Mouse (Mus musculus): ENCODE results near the gene Rnf167. TPM values are rescaled to one million over a fixed set of nuclear protein-coding genes. Genes with fewer than 3 reads are reported as not detected.

Rnf167 gene
- total RNA-seq, 2 experiments from 2014 or later, result 48.0 to 54.0 TPM

GRCm38 (mm10) chr11:70699051-70699450 is 52.0 kb downstream of the Rnf167 start:
- intact Hi-C loops (cut with DNase I), result no loop called here

GRCm38 (mm10) chr11:70699722-70700556 is 52.9 kb downstream of the Rnf167 start, which contains the start of the genes Inca1 and Kif1c:
TSS of gene Inca1 (minus strand) at chr11:70700155.
TSS of gene Kif1c (plus strand) at chr11:70700548.
- peak; percentile 93 for DNase-seq (ENCODE audit: low spot score)
- intact Hi-C loops (cut with DNase I), result no loop called here

More at GRCm38 (mm10) chr11:70699051-70699450, 52.0 kb downstream of the Rnf167 start:
- no peak for DNase-seq (ENCODE audit: low spot score)

DNA sequence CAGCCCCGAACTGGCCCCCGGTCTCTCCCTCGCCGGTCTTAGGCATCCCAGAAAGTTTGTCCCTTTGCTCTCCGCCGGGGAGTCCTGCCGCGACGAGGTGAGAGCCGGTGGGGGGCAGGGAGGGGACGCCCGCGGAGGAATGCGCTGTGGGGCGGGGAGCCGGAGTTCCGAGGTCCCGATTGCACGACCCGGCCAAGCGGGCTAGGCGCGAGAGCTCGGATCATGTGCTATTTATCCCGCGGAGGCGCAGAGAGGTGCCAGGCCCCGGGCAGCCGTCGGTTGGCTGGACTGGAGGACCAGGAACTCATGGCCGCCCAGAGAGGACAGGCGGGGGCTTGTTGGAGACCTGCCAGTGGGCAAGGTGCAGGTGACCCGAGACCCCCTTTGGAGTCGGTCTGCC is 53.6 kb downstream of the Rnf167 start:
- peak; percentile 69 for DNase-seq (ENCODE audit: low spot score)
- intact Hi-C loops (cut with DNase I), result no loop called here

Other genes with a start within 250 kb of the Rnf167 start
- gene Pelp1, start 237.2 kb upstream of the Rnf167 start, total RNA-seq (2021), result 10 to 100 TPM; 17.9 to 21.1 TPM
- gene Arrb2, start 214.6 kb upstream of the Rnf167 start, total RNA-seq (2021), result 10 to 100 TPM in 1 of 2 experiments, 1 to 10 TPM in 1; 9.0 to 11.6 TPM
- gene Med11, start 195.3 kb upstream of the Rnf167 start, total RNA-seq (2021), result 1 to 10 TPM; 7.5 to 8.2 TPM
- gene Zmynd15, start 187.8 kb upstream of the Rnf167 start, total RNA-seq (2021), result 1 to 10 TPM; 2.3 to 2.7 TPM
- 1 to 10 TPM; 8.4 to 9.4 TPM for gene Cxcl16, start 187.3 kb upstream of the Rnf167 start, total RNA-seq (2021)
- 1 to 10 TPM in 1 of 2 experiments, under 1 TPM in 1; 0.78 to 1.7 TPM for gene Tm4sf5, start 142.0 kb upstream of the Rnf167 start, total RNA-seq (2021)
- not detected for gene Vmo1, start 132.6 kb upstream of the Rnf167 start, total RNA-seq (2021)
- not detected for gene Gltpd2, start 128.0 kb upstream of the Rnf167 start, total RNA-seq (2021)
- 100 to 1,000 TPM; 227 to 230 TPM for gene Psmb6, start 121.9 kb upstream of the Rnf167 start, total RNA-seq (2021)
- not detected for gene Gm40193, start 114.3 kb upstream of the Rnf167 start, total RNA-seq (2021)
- 1 to 10 TPM; 6.5 to 7.4 TPM for gene Pld2, start 107.2 kb upstream of the Rnf167 start, total RNA-seq (2021)
- gene Mink1, start 84.4 kb upstream of the Rnf167 start, total RNA-seq (2021), result 10 to 100 TPM; 43.6 to 46.3 TPM
- gene 4930544D05Rik, start 31.4 kb upstream of the Rnf167 start, total RNA-seq (2021), result not detected
- gene Chrne, start 28.0 kb upstream of the Rnf167 start, total RNA-seq (2021), result not detected
- under 1 TPM; 0.36 to 0.42 TPM for gene Gp1ba, start 8.1 kb upstream of the Rnf167 start, total RNA-seq (2021)
- 100 to 1,000 TPM; 550 to 562 TPM for gene Slc25a11, start 244 bp downstream of the Rnf167 start, total RNA-seq (2021)
- gene Pfn1, start 7.4 kb downstream of the Rnf167 start, total RNA-seq (2021), result 100 to 1,000 TPM; 290 to 310 TPM
- gene Eno3, start 10.0 kb downstream of the Rnf167 start, total RNA-seq (2021), result 1,000 to 10,000 TPM; 2,028 to 2,111 TPM
- 10 to 100 TPM; 89.8 to 99.5 TPM for gene Spag7, start 22.2 kb downstream of the Rnf167 start, total RNA-seq (2021)
- gene Camta2, start 40.9 kb downstream of the Rnf167 start, total RNA-seq (2021), result 10 to 100 TPM; 36.3 to 42.1 TPM
- 1 to 10 TPM; 6.4 to 8.1 TPM for gene Inca1, start 52.9 kb downstream of the Rnf167 start, total RNA-seq (2021)
- 100 to 1,000 TPM; 451 to 452 TPM for gene Kif1c, start 53.3 kb downstream of the Rnf167 start, total RNA-seq (2021)
- gene Zfp3, start 117.0 kb downstream of the Rnf167 start, total RNA-seq (2021), result 1 to 10 TPM; 7.7 to 7.8 TPM
- gene Scimp, start 165.4 kb downstream of the Rnf167 start, total RNA-seq (2021), result under 1 TPM; 0.55 to 0.64 TPM
- gene Rabep1, start 197.5 kb downstream of the Rnf167 start, total RNA-seq (2021), result 10 to 100 TPM; 35.8 to 36.8 TPM